Mouse (Mus musculus): ENCODE data around the gene Pou4f1.

GRCm38 (mm10) chr14:104461286-104462240 is 6.2 kb downstream of the Pou4f1 start:
- TF ChIP-seq EP300 (IDR thresholded peaks at IDR 0.05; ENCODE audit: low read depth) (no peak), CTCF (IDR thresholded peaks at IDR 0.05; ENCODE audit: low read depth) (no peak)
